Mouse (Mus musculus) embryonic facial prominence, embryonic 15.5 days (tissue): ENCODE results near the gene Spocd1. TPM values are rescaled to one million over a fixed set of nuclear protein-coding genes. Genes with fewer than 3 reads are reported as not detected.
A peak's percentile ranks its signal among the peaks of the same experiment; 100 is the strongest.

ENCODE experiments used
- ATAC-seq: fragments of 200-750 bp; cut with Nextera tagmentation; 2 replicates; pipeline ENCODE4 v1.8.0; 2017; ENCODE audit warnings: low read depth, moderate TSS enrichment; ENCODE audit not compliant: insufficient number of reproducible peaks, low FRiP score, low TSS enrichment
- H3K27ac ChIP-seq: fragments of 300-500 bp; sonication (generic); replicated peaks from 2 replicates; pipeline ENCODE4 v1.5.1; 2015; ENCODE audit warnings: mild to moderate bottlenecking, inconsistent platforms
- H3K27me3 ChIP-seq: fragments of 300-500 bp; sonication (generic); 2 replicates; pipeline ENCODE4 v1.6.1; 2015; ENCODE audit warnings: inconsistent platforms
- H3K36me3 ChIP-seq: fragments of 300-500 bp; sonication (generic); 2 replicates; pipeline ENCODE4 v1.6.1; 2015; ENCODE audit warnings: mild to moderate bottlenecking, inconsistent platforms
- H3K4me1 ChIP-seq: fragments of 300-500 bp; sonication (generic); 2 replicates; pipeline ENCODE4 v1.6.1; 2015; ENCODE audit warnings: inconsistent platforms
- H3K4me2 ChIP-seq: fragments of 300-500 bp; sonication (generic); replicated peaks from 2 replicates; pipeline ENCODE4 v1.6.1; 2015; ENCODE audit warnings: mild to moderate bottlenecking, inconsistent platforms
- H3K4me3 ChIP-seq: fragments of 300-500 bp; sonication (generic); replicated peaks from 2 replicates; pipeline ENCODE4 v1.5.1; 2015; ENCODE audit warnings: mild to moderate bottlenecking, inconsistent platforms
- H3K9ac ChIP-seq: fragments of 300-500 bp; sonication (generic); 2 replicates; pipeline ENCODE4 v1.6.1; 2015; ENCODE audit warnings: inconsistent platforms
- H3K9me3 ChIP-seq: fragments of 300-500 bp; sonication (generic); replicated peaks from 2 replicates; pipeline ENCODE4 v1.6.1; 2016; ENCODE audit warnings: inconsistent platforms
- WGBS: fragments of 180-500 bp; shearing (Covaris S2); methylation state at CpG from one replicate; pipeline ENCODE4 v1.1.7; 2015; 5-methylcytosine and 5-hydroxymethylcytosine counted together
- polyA plus RNA-seq: library from polyadenylated mRNA; unstranded; fragments of >200 nt; fragmentation: Nextera tagmentation; extraction: Ambion mirVana; gene quantifications from 2 replicates; pipeline ENCODE4 v1.2.1, GENCODE M21; 2015

Spocd1 gene
- polyA plus RNA-seq, 1 experiment from 2014 or later: 0.23 TPM

- Histone ChIP-seq H3K4me2 (no peak overlapping the region), H3K27me3 (0 out of 2 replicates have a peak, but pooled peaks cover 2% of the 10 kb centered on the region), H3K27ac (no peak overlapping the region), H3K9ac (no peak overlapping the region), H3K9me3 (no peaks in the 10 kb centered on the region), H3K36me3 (no peaks in the 10 kb centered on the region), H3K4me3 (no peak overlapping the region), H3K4me1 (peaks cover 16% of the 10 kb centered on the region; the same call in 1 of the 2 replicates)
- WGBS: 48% methylated on average over 5 of the region's 5 CpGs
- ATAC-seq: no peak
Observed at GRCm38 (mm10) chr4:129952241-129952810, 23.3 kb downstream of the Spocd1 start.

DNA sequence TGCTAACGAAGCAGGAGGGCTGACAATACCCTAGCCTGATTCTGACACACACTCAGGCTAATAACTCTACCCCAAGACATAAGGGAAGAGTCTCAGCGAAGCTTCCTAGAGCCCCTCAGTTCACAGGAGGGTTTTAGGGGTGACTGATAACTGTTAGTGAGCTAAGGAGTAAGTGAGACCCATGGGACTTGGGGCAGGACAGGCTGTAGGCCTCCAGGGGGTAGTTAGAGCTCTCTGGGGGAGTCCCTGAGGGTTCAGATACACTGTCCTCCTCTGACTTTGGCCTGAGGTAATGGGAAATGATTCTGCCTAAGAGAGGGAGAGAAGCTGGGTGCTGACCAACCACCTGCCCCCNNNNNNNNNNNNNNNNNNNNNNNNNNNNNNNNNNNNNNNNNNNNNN, 25.5 kb downstream of the Spocd1 start:
- 62% methylated on average over 2 of the region's 2 CpGs for WGBS
- peaks cover 2% of the 10 kb centered on the region; the same call in 1 of the 2 replicates for H3K27me3 ChIP-seq
- H3K4me2 ChIP-seq: no peak overlapping the region
- no peak for ATAC-seq
- H3K36me3 ChIP-seq: no peaks in the 10 kb centered on the region
- no peak overlapping the region for H3K27ac ChIP-seq
- no peak overlapping the region for H3K9ac ChIP-seq
- H3K4me3 ChIP-seq: no peak overlapping the region
- H3K9me3 ChIP-seq: no peaks in the 10 kb centered on the region
- H3K4me1 ChIP-seq: peaks cover 17% of the 10 kb centered on the region

GRCm38 (mm10) chr4:129960180-129960944, 31.3 kb downstream of the Spocd1 start:
- Histone ChIP-seq H3K27ac (no peak overlapping the region), H3K27me3 (peaks cover 9% of the 10 kb centered on the region), H3K9me3 (no peaks in the 10 kb centered on the region), H3K36me3 (no peaks in the 10 kb centered on the region), H3K4me1 (peaks cover 13% of the 10 kb centered on the region), H3K4me3 (peak overlapping the region; percentile 47), H3K4me2 (peak overlapping the region; percentile 93), H3K9ac (peak overlapping the region; percentile 28; the same call in 1 of the 2 replicates)
- ATAC-seq: peak; percentile 65
- WGBS: 1% methylated on average over 36 of the region's 37 CpGs

GRCm38 (mm10) chr4:129965294-129965693, 36.2 kb downstream of the Spocd1 start:
- H3K4me3 ChIP-seq: no peak overlapping the region
- peaks cover 9% of the 10 kb centered on the region for H3K27me3 ChIP-seq
- H3K4me1 ChIP-seq: peaks cover 22% of the 10 kb centered on the region
- no peak overlapping the region for H3K4me2 ChIP-seq
- 50% methylated on average over 11 of the region's 11 CpGs for WGBS
- H3K9ac ChIP-seq: no peak overlapping the region
- no peaks in the 10 kb centered on the region for H3K36me3 ChIP-seq
- H3K27ac ChIP-seq: no peak overlapping the region
- no peaks in the 10 kb centered on the region for H3K9me3 ChIP-seq
- ATAC-seq: no peak

DNA sequence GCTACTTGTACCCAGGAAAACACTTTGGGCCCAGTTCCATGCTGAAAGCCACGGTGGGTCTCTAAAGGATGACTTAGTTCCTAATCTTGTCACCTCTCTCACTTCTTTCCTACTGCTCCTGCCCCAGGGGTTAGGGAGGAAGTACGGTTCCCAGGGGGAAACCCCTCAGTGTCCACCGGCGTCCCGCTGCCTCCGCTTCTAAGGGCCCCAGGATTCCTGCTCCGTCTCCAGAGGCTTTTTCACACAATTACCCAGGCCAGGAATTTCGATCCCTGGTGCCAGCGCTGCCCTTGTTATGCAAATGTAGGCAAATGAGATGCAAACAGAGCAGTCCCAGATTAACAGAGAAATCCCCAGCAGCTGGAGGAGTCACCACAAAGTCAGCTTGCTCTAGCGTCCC, 37.2 kb downstream of the Spocd1 start:
- no peak overlapping the region for H3K4me3 ChIP-seq
- H3K9me3 ChIP-seq: no peaks in the 10 kb centered on the region
- no peak overlapping the region for H3K27ac ChIP-seq
- H3K36me3 ChIP-seq: no peaks in the 10 kb centered on the region
- peaks cover 18% of the 10 kb centered on the region for H3K4me1 ChIP-seq
- 15% methylated on average over 10 of the region's 10 CpGs for WGBS
- no peak for ATAC-seq
- H3K27me3 ChIP-seq: peaks cover 4% of the 10 kb centered on the region
- H3K9ac ChIP-seq: no peak overlapping the region
- H3K4me2 ChIP-seq: no peak overlapping the region

DNA sequence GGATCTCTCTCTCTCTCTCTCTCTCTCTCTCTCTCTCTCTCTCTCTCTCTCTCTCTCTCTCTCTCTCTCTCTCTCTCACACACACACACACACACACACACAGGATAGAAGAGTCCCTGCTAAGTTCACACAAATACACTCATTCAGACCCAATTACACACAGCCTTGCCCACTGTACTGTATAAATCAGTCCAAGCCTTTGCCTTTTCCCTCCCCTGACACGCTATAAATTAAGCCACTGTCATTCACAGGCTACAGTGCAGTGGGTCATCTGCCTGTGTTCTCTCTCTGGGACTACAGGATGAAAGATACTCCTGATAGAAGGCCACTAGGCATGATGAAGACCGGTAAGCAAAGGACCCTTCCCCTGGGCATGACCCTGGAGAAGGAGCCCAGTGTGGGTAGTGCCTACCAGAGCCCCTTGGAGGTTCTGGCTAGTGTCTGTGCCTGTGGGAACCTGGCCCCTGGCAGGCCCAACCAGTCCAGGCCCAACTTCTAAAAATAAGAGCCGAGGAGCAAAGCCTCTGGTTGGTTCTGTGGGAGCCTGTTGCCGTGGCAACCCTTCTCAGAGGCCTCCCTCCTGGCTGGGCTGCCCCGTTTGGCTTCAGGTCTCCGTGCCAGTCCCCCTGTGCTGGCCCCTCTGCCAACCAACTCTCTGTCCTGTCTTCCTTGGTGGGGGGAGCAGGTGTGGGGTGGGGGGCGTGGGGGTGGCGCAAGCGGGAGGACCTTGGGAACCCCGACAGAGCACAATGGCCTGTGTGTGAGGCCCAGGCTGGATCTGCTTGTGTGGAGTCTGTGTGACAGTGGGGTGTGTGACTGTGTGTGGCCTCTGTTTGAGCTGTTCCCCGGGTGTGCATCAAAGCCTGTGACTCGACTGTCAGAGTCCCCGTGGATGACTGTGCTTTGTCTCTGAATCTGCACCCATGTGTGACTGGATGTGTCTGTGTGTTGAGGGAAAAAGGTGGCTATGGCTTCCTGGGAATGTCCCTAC, 38.3 kb downstream of the Spocd1 start:
- ATAC-seq: peak; percentile 26

DNA sequence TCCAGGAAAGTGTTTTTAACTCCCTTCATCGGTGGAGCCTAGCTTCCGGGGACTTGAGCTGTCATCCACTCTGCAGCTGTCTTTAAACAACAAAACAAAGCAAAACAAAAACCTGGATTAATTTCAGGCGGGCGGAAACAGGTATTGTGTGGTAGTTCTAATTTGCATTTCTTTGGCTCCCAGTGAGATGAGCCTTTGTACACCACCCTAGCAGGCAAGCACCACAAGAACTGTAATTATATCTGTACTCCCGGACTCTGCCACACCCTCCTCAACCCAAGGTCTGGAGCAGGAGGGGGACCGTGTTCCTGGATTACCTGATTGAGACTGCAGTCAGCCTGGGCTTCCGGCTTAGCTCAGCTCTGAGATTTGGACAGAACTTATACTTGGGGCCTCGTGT, 41.1 kb downstream of the Spocd1 start:
- no peaks in the 10 kb centered on the region for H3K9me3 ChIP-seq
- H3K9ac ChIP-seq: no peak overlapping the region
- no peaks in the 10 kb centered on the region for H3K36me3 ChIP-seq
- peaks cover 22% of the 10 kb centered on the region for H3K4me1 ChIP-seq
- no peak overlapping the region for H3K4me2 ChIP-seq
- H3K27ac ChIP-seq: no peak overlapping the region
- no peak overlapping the region for H3K4me3 ChIP-seq
- WGBS: 44% methylated on average over 8 of the region's 8 CpGs
- peaks cover 15% of the 10 kb centered on the region for H3K27me3 ChIP-seq
- ATAC-seq: no peak

More for the DNA sequence above, 38.3 kb downstream of the Spocd1 start:
- H3K36me3 ChIP-seq: no peaks in the 10 kb centered on the region
- WGBS: 34% methylated on average over 13 of the region's 13 CpGs
- 0 out of 2 replicates have a peak, but pooled peaks cover under 1% of the 10 kb centered on the region for H3K27me3 ChIP-seq
- no peak overlapping the region for H3K9ac ChIP-seq
- no peaks in the 10 kb centered on the region for H3K9me3 ChIP-seq
- no peak overlapping the region for H3K4me3 ChIP-seq
- H3K4me1 ChIP-seq: peaks cover 22% of the 10 kb centered on the region
- H3K27ac ChIP-seq: no peak overlapping the region
- H3K4me2 ChIP-seq: no peak overlapping the region

DNA sequence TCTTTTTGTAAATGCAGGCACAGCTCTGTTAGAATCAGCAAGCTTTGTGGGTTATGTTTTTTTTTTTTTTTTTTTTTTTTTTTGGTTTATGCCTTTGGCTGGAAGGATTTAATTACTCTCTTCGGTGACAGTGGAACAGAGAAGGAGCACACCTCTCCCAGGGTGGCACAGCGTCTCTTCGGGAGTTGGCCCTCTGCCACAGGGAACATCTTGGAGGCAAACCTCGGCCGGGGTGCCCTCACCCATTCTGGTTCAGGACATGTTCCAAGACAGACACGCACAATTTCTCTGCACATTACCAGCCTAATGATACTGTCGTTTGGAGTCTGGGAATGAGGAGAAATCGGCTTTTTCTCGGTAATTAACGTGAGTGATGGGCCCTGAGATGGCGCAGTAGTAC, 41.8 kb downstream of the Spocd1 start:
- 66% methylated on average over 11 of the region's 11 CpGs for WGBS
- H3K27me3 ChIP-seq: peaks cover 19% of the 10 kb centered on the region
- H3K4me1 ChIP-seq: peaks cover 22% of the 10 kb centered on the region
- ATAC-seq: no peak
- no peak overlapping the region for H3K4me3 ChIP-seq
- no peak overlapping the region for H3K9ac ChIP-seq
- no peak overlapping the region for H3K4me2 ChIP-seq
- no peak overlapping the region for H3K27ac ChIP-seq
- H3K9me3 ChIP-seq: no peaks in the 10 kb centered on the region
- H3K36me3 ChIP-seq: no peaks in the 10 kb centered on the region

- no peak for ATAC-seq
- Histone ChIP-seq H3K9ac (no peak overlapping the region), H3K36me3 (no peaks in the 10 kb centered on the region), H3K9me3 (no peaks in the 10 kb centered on the region), H3K27me3 (peaks cover 19% of the 10 kb centered on the region), H3K4me1 (peaks cover 15% of the 10 kb centered on the region), H3K27ac (no peak overlapping the region), H3K4me3 (no peak overlapping the region), H3K4me2 (no peak overlapping the region)
- WGBS: 25% methylated on average over 7 of the region's 7 CpGs
Observed at GRCm38 (mm10) chr4:129971989-129972388, 42.9 kb downstream of the Spocd1 start.

GRCm38 (mm10) chr4:129974285-129974684, 45.2 kb downstream of the Spocd1 start:
- Histone ChIP-seq H3K27ac (no peak overlapping the region), H3K36me3 (no peaks in the 10 kb centered on the region), H3K9ac (no peak overlapping the region), H3K9me3 (no peaks in the 10 kb centered on the region), H3K4me2 (no peak overlapping the region), H3K4me3 (no peak overlapping the region), H3K4me1 (peaks cover 9% of the 10 kb centered on the region; the same call in 1 of the 2 replicates), H3K27me3 (peaks cover 19% of the 10 kb centered on the region)
- WGBS: 60% methylated on average over 9 of the region's 9 CpGs
- ATAC-seq: no peak

- Histone ChIP-seq H3K36me3 (no peaks in the 10 kb centered on the region), H3K27ac (no peak overlapping the region), H3K9me3 (no peaks in the 10 kb centered on the region), H3K27me3 (peaks cover 23% of the 10 kb centered on the region), H3K4me2 (no peak overlapping the region), H3K4me3 (no peak overlapping the region), H3K9ac (no peak overlapping the region), H3K4me1 (peaks cover 8% of the 10 kb centered on the region)
- no peak for ATAC-seq
- WGBS: 63% methylated on average over 4 of the region's 4 CpGs
Observed at GRCm38 (mm10) chr4:129977256-129977655, 48.2 kb downstream of the Spocd1 start.
